18 mouse cellular contexts compared by ENCODE assay signal in genomic region chr9:121631946-121632345, GRCm38 (mm10). TPM values are rescaled to one million over a fixed set of nuclear protein-coding genes. Genes with fewer than 3 reads are reported as not detected.
A peak's percentile ranks its signal among the peaks of the same experiment; 100 is the strongest.
DNase-seq lines count a peak whose midpoint lies in the region; ATAC-seq and TF ChIP-seq lines count a peak whose summit lies in the region.
"Had no signal": no experiment of that assay in that cellular context is flagged by ENCODE, and none has a peak within 500 bp of the region (broad histone marks: within the 10 kb centered on the region; RNA-seq: fewer than 3 reads in every experiment).

No protein-coding gene starts in this region.

- no peaks in the 10 kb centered on the region for H3K79me2 ChIP-seq in MEL (ENCODE audit: control insufficient read depth, insufficient read depth, low read length, poor library complexity)

- H3K4me1 ChIP-seq in MEL (ENCODE audit: control insufficient read depth in 1 of 2, insufficient read depth in 2 of 2, low read length in 2 of 2): no peaks in the 10 kb centered on the region
- no peaks in the 10 kb centered on the region for H3K4me1 ChIP-seq in liver, embryonic 16.5 days (ENCODE audit: control insufficient read depth, low read depth, low read length)
- H3K4me1 ChIP-seq: forebrain, embryonic 15.5 days; neural tube, embryonic 13.5 days had no signal

- no peaks in the 10 kb centered on the region for H3K36me3 ChIP-seq in MEL (ENCODE audit: control insufficient read depth in 1 of 2, insufficient read depth in 2 of 2, low read length in 2 of 2)
- H3K36me3 ChIP-seq in liver, embryonic 16.5 days (ENCODE audit: control insufficient read depth, insufficient read depth): no peaks in the 10 kb centered on the region
- H3K36me3 ChIP-seq: embryonic facial prominence, embryonic 10.5 days; forebrain, embryonic 15.5 days; neural tube, embryonic 13.5 days had no signal

- H3K9ac ChIP-seq in MEL (ENCODE audit: control insufficient read depth, low read depth, low read length, poor library complexity, severe bottlenecking): no peak overlapping the region
- no peak overlapping the region for H3K9ac ChIP-seq in liver, embryonic 16.5 days (ENCODE audit: low read depth, low read length)
- H3K9ac ChIP-seq: forebrain, embryonic 15.5 days; neural tube, embryonic 13.5 days had no signal

- H3K4me2 ChIP-seq in liver, embryonic 16.5 days (ENCODE audit: low read depth, low read length): no peak overlapping the region
- H3K4me2 ChIP-seq: forebrain, embryonic 15.5 days; neural tube, embryonic 13.5 days had no signal

- H3K27ac ChIP-seq in MEL (ENCODE audit: control insufficient read depth, low read depth, low read length): no peak overlapping the region
- no peak overlapping the region for H3K27ac ChIP-seq in liver, embryonic 16.5 days (ENCODE audit: low read length)
- H3K27ac ChIP-seq: embryonic facial prominence, embryonic 10.5 days; forebrain, embryonic 15.5 days; neural tube, embryonic 13.5 days had no signal

- TF ChIP-seq CTCF in MEL (IDR thresholded peaks at IDR 0.05 in 2 of 3, conservative IDR thresholded peaks at IDR 0.05 in 1 of 3; ENCODE audit: control insufficient read depth in 1 of 3, insufficient read depth in 1 of 3, low read depth in 2 of 3, low read length in 3 of 3, poor library complexity in 1 of 3, severe bottlenecking in 1 of 3): no peak

- WGBS in liver, embryonic 16.5 days (ENCODE audit: insufficient replicate concordance): 10% methylated on average over 4 of the region's 4 CpGs

- no peak for TF ChIP-seq POLR2A in MEL (IDR thresholded peaks at IDR 0.05; ENCODE audit: control insufficient read depth in 1 of 2, insufficient read depth in 1 of 2, low read depth in 1 of 2, low read length in 2 of 2, poor library complexity in 1 of 2)

- no peak for TF ChIP-seq EP300 in MEL (IDR thresholded peaks at IDR 0.05; ENCODE audit: low read depth in 1 of 2, low read length in 2 of 2)

- DNase-seq in layer of hippocampus, adult 9-11 months: peak; percentile 56
- DNase-seq in layer of hippocampus, postnatal 25 days (ENCODE audit: extremely low spot score in 1 of 2, low spot score in 1 of 2): no peak
- DNase-seq in 416B (ENCODE audit: low read depth) (peak; percentile 34), MEL (ENCODE audit: low read depth, low spot score) (peak; percentile 10)
- DNase-seq in gastrocnemius, postnatal 14 days: no peak
- no peak for DNase-seq in kidney, adult 8-10 months
- DNase-seq: adrenal gland, postnatal 36 days; cerebellum, postnatal 25 days; right cerebral cortex, postnatal 4 days had no signal

- no peaks in the 10 kb centered on the region for H3K9me3 ChIP-seq in MEL (replicated peaks; ENCODE audit: insufficient read depth, low read length)
- H3K9me3 ChIP-seq in liver, embryonic 16.5 days (replicated peaks; ENCODE audit: control insufficient read depth, low read length): no peaks in the 10 kb centered on the region
- H3K9me3 ChIP-seq: embryonic facial prominence, embryonic 10.5 days; forebrain, embryonic 15.5 days; neural tube, embryonic 13.5 days had no signal

- H3K4me3 ChIP-seq in MEL (ENCODE audit: control insufficient read depth in 1 of 2, insufficient read depth in 1 of 2, low read depth in 2 of 2, low read length in 2 of 2): no peak overlapping the region
- H3K4me3 ChIP-seq in liver, embryonic 16.5 days (ENCODE audit: low read depth, low read length): no peak overlapping the region
- H3K4me3 ChIP-seq: embryonic facial prominence, embryonic 10.5 days; erythroblast, embryonic 14.5 days; forebrain, embryonic 15.5 days; neural tube, embryonic 13.5 days had no signal

- TF ChIP-seq RAD21 in MEL (IDR thresholded peaks at IDR 0.05; ENCODE audit: low read depth, low read length): no peak

- no peaks in the 10 kb centered on the region; a peak in 1 of 4 replicates for H3K27me3 ChIP-seq in MEL (ENCODE audit: control insufficient read depth in 1 of 2, insufficient read depth in 2 of 2, low read length in 2 of 2)
- no peaks in the 10 kb centered on the region for H3K27me3 ChIP-seq in liver, embryonic 16.5 days (ENCODE audit: control insufficient read depth, insufficient read depth, low read depth, low read length)
- H3K27me3 ChIP-seq: forebrain, embryonic 15.5 days; neural tube, embryonic 13.5 days had no signal

- ATAC-seq in liver, embryonic 16.5 days (ENCODE audit: low read depth): 0 out of 2 replicates have a peak, but pooled peaks have one; percentile 37
- ATAC-seq: forebrain, embryonic 15.5 days; hindbrain, embryonic 16.5 days had no signal

- intact Hi-C loops in gastrocnemius, postnatal 14 days (cut with DNase I; ENCODE audit: low total_unique reads): no loop called here

TF ChIP-seq in MEL, 35 proteins besides CTCF, POLR2A, EP300 and RAD21:
- TF ChIP-seq MAZ (IDR thresholded peaks at IDR 0.05; ENCODE audit: low read depth, low read length) (no peak), ETS1 (IDR thresholded peaks at IDR 0.05; ENCODE audit: low read depth, low read length) (no peak), ELF1 (IDR thresholded peaks at IDR 0.05; ENCODE audit: low read depth, low read length) (no peak), TCF12 (IDR thresholded peaks at IDR 0.05; ENCODE audit: low read depth, low read length) (no peak), MXI1 (IDR thresholded peaks at IDR 0.05; ENCODE audit: low read depth, low read length) (no peak), USF1 (IDR thresholded peaks at IDR 0.05; ENCODE audit: low read depth, low read length) (no peak), BHLHE40 (IDR thresholded peaks at IDR 0.05; ENCODE audit: borderline replicate concordance, low read depth, low read length) (no peak), HCFC1 (IDR thresholded peaks at IDR 0.05; ENCODE audit: low read depth, low read length) (no peak), TBP (IDR thresholded peaks at IDR 0.05; ENCODE audit: low read depth, low read length) (no peak), MAX (IDR thresholded peaks at IDR 0.05; ENCODE audit: low read length) (no peak), NRF1 (IDR thresholded peaks at IDR 0.05; ENCODE audit: insufficient read depth, low read depth, low read length, poor library complexity, severe bottlenecking) (no peak), ZKSCAN1 (IDR thresholded peaks at IDR 0.05; ENCODE audit: low read depth, low read length) (no peak), KAT2A (conservative IDR thresholded peaks at IDR 0.05; ENCODE audit: low read depth, low read length) (no peak), RCOR1 (IDR thresholded peaks at IDR 0.05; ENCODE audit: low read depth, low read length) (no peak), SIN3A (IDR thresholded peaks at IDR 0.05; ENCODE audit: low read length) (no peak), TAL1 (IDR thresholded peaks at IDR 0.05; ENCODE audit: low read length) (no peak), MEF2A (IDR thresholded peaks at IDR 0.05; ENCODE audit: extremely low read depth, insufficient replicate concordance, low read depth, low read length, poor library complexity, severe bottlenecking) (no peak), ZMIZ1 (IDR thresholded peaks at IDR 0.05; ENCODE audit: low read depth, low read length) (no peak), USF2 (IDR thresholded peaks at IDR 0.05; ENCODE audit: borderline replicate concordance in 1 of 2, insufficient read depth in 1 of 2, low read depth in 1 of 2, low read length in 2 of 2) (no peak), CHD2 (IDR thresholded peaks at IDR 0.05; ENCODE audit: low read length) (no peak)

RNA-seq across cellular contexts. Expression of gene Lyzl4, which starts 9.9 kb away (rescaled TPM):
- 1 to 10 TPM in 1 of 2 experiments, under 1 TPM in 1; 0.74 to 1.3 TPM for total RNA-seq in layer of hippocampus, postnatal 25 days (2021)
- not detected in 2 replicates for total RNA-seq in MEL (2012; rRNA removed)
- not detected for polyA plus RNA-seq in MEL (2012; ENCODE audit: insufficient read depth in 1 of 2, insufficient read length in 2 of 2, low read depth in 1 of 2, low replicate concordance in 2 of 2, missing spikeins in 1 of 2)
- 0.09 and 0.18 TPM in 2 replicates for polyA plus RNA-seq in liver, embryonic 16.5 days (2015; fragmentation: Nextera tagmentation; extraction: Ambion mirVana)
- under 1 TPM in 1 of 2 experiments, not detected in 1; 0.45 TPM for total RNA-seq in gastrocnemius, postnatal 14 days (2021)
- total RNA-seq: adrenal gland, postnatal 36 days; gastrocnemius, adult 8-10 months; midbrain, postnatal 0 days had no signal
- polyA plus RNA-seq: embryonic facial prominence, embryonic 10.5 days; erythroblast, embryonic 14.5 days; forebrain, embryonic 15.5 days; midbrain, postnatal 0 days; neural tube, embryonic 13.5 days had no signal

RNA-seq across cellular contexts. Expression of gene Vipr1, which starts 10.6 kb away (rescaled TPM):
- 10 to 100 TPM; 13.2 to 19.9 TPM for total RNA-seq in layer of hippocampus, postnatal 25 days (2021)
- total RNA-seq in MEL (2012; rRNA removed): not detected in 2 replicates
- not detected for polyA plus RNA-seq in MEL (2012; ENCODE audit: insufficient read depth in 1 of 2, insufficient read length in 2 of 2, low read depth in 1 of 2, low replicate concordance in 2 of 2, missing spikeins in 1 of 2)
- polyA plus RNA-seq in liver, embryonic 16.5 days (2015; fragmentation: Nextera tagmentation; extraction: Ambion mirVana): 0.35 and 0.58 TPM in 2 replicates
- total RNA-seq in gastrocnemius, postnatal 14 days (2021): 1 to 10 TPM; 1.1 to 1.2 TPM
- polyA plus RNA-seq: erythroblast, embryonic 14.5 days; kidney, embryonic 14.5 days had no signal

Comparison
In these comparisons a context has a peak if more than half of its experiments do, and no peak if none do; other contexts are left out.
1. DNase-seq: peak in layer of hippocampus, adult 9-11 months (single experiment), 416B (single experiment) and MEL (single experiment); none in layer of hippocampus, postnatal 25 days (0 of 2), gastrocnemius, postnatal 14 days (single experiment) and kidney, adult 8-10 months (0 of 2).
2. RNA of gene Vipr1, which starts 10.6 kb away (total RNA-seq): 13.2 to 19.9 TPM in layer of hippocampus, postnatal 25 days; 1.1 to 1.2 TPM in gastrocnemius, postnatal 14 days and not detected in MEL; every median in the first group is over 4 times any median in the second.